Mouse (Mus musculus): Measurements from ENCODE around the gene Dusp15. TPM values are rescaled to one million over a fixed set of nuclear protein-coding genes. Genes with fewer than 3 reads are reported as not detected.

Dusp15 gene
- polyA plus RNA-seq, 1 experiment, result 5.7 TPM

DNA sequence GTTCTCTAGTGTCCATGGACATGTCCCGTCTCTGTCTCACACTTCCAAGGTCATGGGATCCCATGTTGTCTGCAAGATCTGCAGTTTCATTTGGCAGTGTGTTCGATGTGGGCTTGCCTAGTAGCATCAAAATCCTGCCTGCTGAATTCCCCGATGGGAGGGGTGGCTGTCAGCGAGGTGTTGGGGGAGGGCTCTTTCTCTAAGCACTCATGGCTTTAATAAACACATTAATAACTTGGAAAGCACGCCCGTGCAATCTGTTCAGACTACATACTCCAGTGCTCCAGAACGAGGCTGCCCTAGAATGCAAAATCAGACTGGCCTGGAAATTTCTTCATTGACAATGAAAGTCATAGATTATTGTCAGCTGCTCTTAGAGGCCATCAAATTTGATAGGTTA, 4.4 kb downstream of the Dusp15 start:
- H3K4me1 ChIP-seq (replicated peaks; ENCODE audit: control insufficient read depth, insufficient read depth, low read length), result peaks cover 5% of the 10 kb centered on the region; the same call in 1 of the 2 replicates
- no peak for DNase-seq
- TF ChIP-seq POLR2A (IDR thresholded peaks at IDR 0.05; ENCODE audit: control insufficient read depth, extremely low read depth, insufficient read depth, low read length, poor library complexity), result no peak
- TF ChIP-seq CTCF (IDR thresholded peaks at IDR 0.05; ENCODE audit: borderline replicate concordance, control insufficient read depth, extremely low read depth, insufficient read depth, low read length, poor library complexity), result no peak
- H3K36me3 ChIP-seq (ENCODE audit: control insufficient read depth, insufficient read depth, low read length), result no peaks in the 10 kb centered on the region
- H3K4me3 ChIP-seq (ENCODE audit: control insufficient read depth, insufficient read depth, low read length), result no peak overlapping the region
- 83% methylated on average over 7 of the region's 7 CpGs for WGBS
- H3K27me3 ChIP-seq (ENCODE audit: control insufficient read depth, insufficient read depth, low read length), result peaks cover 8% of the 10 kb centered on the region; the same call in 1 of the 2 replicates
- no peak overlapping the region for H3K27ac ChIP-seq (ENCODE audit: control insufficient read depth, insufficient read depth, low read length)

DNA sequence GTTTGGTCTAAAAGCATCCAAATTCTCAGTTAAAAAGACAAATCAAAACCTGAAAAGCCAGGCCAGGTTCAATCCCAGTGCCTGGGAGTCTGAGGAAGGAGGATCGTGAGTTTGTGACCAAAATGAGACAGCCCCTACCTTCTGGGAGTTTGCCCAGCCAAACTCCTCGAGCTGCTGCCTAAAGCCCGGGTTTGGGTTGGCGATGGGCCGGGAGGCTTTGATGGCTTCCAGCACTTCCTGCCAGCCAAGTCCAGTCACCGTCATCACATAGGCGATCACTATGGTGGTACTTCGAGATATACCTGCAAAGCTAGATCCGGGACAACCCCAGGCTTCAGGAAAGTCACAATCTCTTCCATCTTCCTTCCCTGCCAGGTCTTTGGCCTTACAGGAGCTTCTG, 7.5 kb downstream of the Dusp15 start:
- Histone ChIP-seq H3K27me3 (ENCODE audit: control insufficient read depth, insufficient read depth, low read length) (peaks cover 5% of the 10 kb centered on the region; the same call in 1 of the 2 replicates), H3K27ac (ENCODE audit: control insufficient read depth, insufficient read depth, low read length) (no peak overlapping the region), H3K4me3 (ENCODE audit: control insufficient read depth, insufficient read depth, low read length) (no peak overlapping the region), H3K36me3 (ENCODE audit: control insufficient read depth, insufficient read depth, low read length) (no peaks in the 10 kb centered on the region), H3K4me1 (replicated peaks; ENCODE audit: control insufficient read depth, insufficient read depth, low read length) (peaks cover 12% of the 10 kb centered on the region; the same call in 1 of the 2 replicates)
- TF ChIP-seq CTCF (IDR thresholded peaks at IDR 0.05; ENCODE audit: borderline replicate concordance, control insufficient read depth, extremely low read depth, insufficient read depth, low read length, poor library complexity), result no peak
- no peak for TF ChIP-seq POLR2A (IDR thresholded peaks at IDR 0.05; ENCODE audit: control insufficient read depth, extremely low read depth, insufficient read depth, low read length, poor library complexity)
- 57% methylated on average over 9 of the region's 9 CpGs for WGBS
- DNase-seq, result no peak

DNA sequence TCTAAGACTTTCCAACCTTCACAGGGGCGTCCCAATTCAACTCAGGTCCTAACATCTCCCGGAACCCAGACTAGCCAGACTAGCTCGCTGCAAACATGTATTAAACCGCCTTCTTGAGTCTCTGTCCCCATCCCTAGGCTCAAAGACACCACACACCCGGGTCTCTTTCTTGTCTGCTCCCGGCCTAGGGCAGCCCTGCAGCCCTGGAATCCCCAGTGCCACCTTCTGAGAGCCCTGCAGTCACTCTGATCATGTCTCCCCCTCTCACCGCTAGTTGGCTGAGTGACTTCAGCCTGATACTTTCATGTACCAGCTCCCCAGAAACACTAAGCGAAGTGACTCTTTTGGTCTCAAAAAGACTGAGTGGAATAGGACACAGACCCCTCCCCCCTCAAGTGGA, 7.9 kb downstream of the Dusp15 start:
- no peak overlapping the region for H3K4me3 ChIP-seq (ENCODE audit: control insufficient read depth, insufficient read depth, low read length)

DNA sequence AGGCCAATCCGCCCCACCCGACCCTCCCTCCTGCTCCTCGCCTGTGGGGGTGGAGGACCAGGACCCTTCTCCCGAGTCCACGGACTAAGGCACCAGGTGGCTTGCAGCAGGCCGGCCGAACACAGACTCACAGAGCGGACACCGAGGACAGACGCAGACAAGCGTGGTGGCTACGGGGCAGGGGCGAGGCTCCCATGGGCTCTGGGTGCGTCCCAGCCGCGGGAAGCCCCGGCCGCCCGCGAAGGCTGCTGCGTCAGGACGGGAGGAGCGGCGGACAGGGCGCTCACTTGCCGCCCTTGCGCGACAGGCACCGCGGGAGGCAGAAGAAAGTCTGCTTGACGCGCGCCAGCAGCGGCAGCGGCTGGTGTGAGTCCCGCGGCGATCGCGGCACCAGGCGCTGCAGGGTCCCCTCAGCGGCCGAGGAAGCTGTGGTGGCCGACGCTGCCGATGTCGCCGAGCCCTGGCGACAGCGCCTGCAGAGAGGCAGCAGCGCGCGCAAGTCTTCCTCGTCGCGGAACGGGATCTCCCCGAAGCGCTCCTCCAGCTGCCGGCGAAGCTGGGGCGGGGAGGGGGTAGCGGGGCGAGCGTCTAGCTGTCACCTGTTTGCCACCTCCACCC, 8.5 kb downstream of the Dusp15 start:
- H3K36me3 ChIP-seq (ENCODE audit: control insufficient read depth, insufficient read depth, low read length), result no peaks in the 10 kb centered on the region
- H3K4me3 ChIP-seq (ENCODE audit: control insufficient read depth, insufficient read depth, low read length), result peak overlapping the region; percentile 27
- peaks cover 5% of the 10 kb centered on the region; the same call in 1 of the 2 replicates for H3K27me3 ChIP-seq (ENCODE audit: control insufficient read depth, insufficient read depth, low read length)
- TF ChIP-seq CTCF (IDR thresholded peaks at IDR 0.05; ENCODE audit: borderline replicate concordance, control insufficient read depth, extremely low read depth, insufficient read depth, low read length, poor library complexity) (no peak), POLR2A (IDR thresholded peaks at IDR 0.05; ENCODE audit: control insufficient read depth, extremely low read depth, insufficient read depth, low read length, poor library complexity) (no peak)
- H3K4me1 ChIP-seq (replicated peaks; ENCODE audit: control insufficient read depth, insufficient read depth, low read length), result peaks cover 12% of the 10 kb centered on the region; the same call in 1 of the 2 replicates
- no peak for DNase-seq
- 1% methylated on average over 65 of the region's 65 CpGs for WGBS
- no peak overlapping the region for H3K27ac ChIP-seq (ENCODE audit: control insufficient read depth, insufficient read depth, low read length)

More for the DNA sequence above, 7.9 kb downstream of the Dusp15 start:
- Histone ChIP-seq H3K27ac (ENCODE audit: control insufficient read depth, insufficient read depth, low read length) (no peak overlapping the region), H3K36me3 (ENCODE audit: control insufficient read depth, insufficient read depth, low read length) (no peaks in the 10 kb centered on the region), H3K4me1 (replicated peaks; ENCODE audit: control insufficient read depth, insufficient read depth, low read length) (peaks cover 12% of the 10 kb centered on the region; the same call in 1 of the 2 replicates), H3K27me3 (ENCODE audit: control insufficient read depth, insufficient read depth, low read length) (peaks cover 5% of the 10 kb centered on the region; the same call in 1 of the 2 replicates)
- no peak for DNase-seq
- 9% methylated on average over 8 of the region's 8 CpGs for WGBS
- no peak for TF ChIP-seq POLR2A (IDR thresholded peaks at IDR 0.05; ENCODE audit: control insufficient read depth, extremely low read depth, insufficient read depth, low read length, poor library complexity)
- TF ChIP-seq CTCF (IDR thresholded peaks at IDR 0.05; ENCODE audit: borderline replicate concordance, control insufficient read depth, extremely low read depth, insufficient read depth, low read length, poor library complexity), result no peak

DNA sequence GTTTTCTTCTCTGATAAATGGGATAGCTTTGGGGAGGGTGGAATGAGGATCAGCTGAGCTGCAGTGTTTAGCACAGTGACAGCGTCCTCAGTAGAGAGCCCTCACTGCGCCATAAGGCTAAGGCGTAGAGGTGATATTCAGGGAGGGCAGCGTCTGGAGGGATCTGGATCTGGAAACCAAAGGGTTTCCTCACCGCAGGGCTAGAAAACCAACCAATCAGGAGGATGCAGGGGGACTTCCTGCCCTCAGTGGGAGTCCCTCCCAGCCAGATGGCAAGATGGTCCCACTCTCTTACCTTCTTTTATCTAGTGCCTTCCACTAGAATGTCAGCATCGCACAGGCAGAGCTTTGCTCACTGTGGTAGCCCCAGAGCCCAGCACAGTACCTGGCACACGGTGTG, 9.7 kb downstream of the Dusp15 start:
- Histone ChIP-seq H3K27ac (ENCODE audit: control insufficient read depth, insufficient read depth, low read length) (no peak overlapping the region), H3K4me3 (ENCODE audit: control insufficient read depth, insufficient read depth, low read length) (no peak overlapping the region), H3K27me3 (ENCODE audit: control insufficient read depth, insufficient read depth, low read length) (peaks cover 5% of the 10 kb centered on the region; the same call in 1 of the 2 replicates), H3K36me3 (ENCODE audit: control insufficient read depth, insufficient read depth, low read length) (no peaks in the 10 kb centered on the region), H3K4me1 (replicated peaks; ENCODE audit: control insufficient read depth, insufficient read depth, low read length) (peaks cover 12% of the 10 kb centered on the region; the same call in 1 of the 2 replicates)
- no peak for TF ChIP-seq POLR2A (IDR thresholded peaks at IDR 0.05; ENCODE audit: control insufficient read depth, extremely low read depth, insufficient read depth, low read length, poor library complexity)
- no peak for TF ChIP-seq CTCF (IDR thresholded peaks at IDR 0.05; ENCODE audit: borderline replicate concordance, control insufficient read depth, extremely low read depth, insufficient read depth, low read length, poor library complexity)
- 20% methylated on average over 7 of the region's 7 CpGs for WGBS
- no peak for DNase-seq

DNA sequence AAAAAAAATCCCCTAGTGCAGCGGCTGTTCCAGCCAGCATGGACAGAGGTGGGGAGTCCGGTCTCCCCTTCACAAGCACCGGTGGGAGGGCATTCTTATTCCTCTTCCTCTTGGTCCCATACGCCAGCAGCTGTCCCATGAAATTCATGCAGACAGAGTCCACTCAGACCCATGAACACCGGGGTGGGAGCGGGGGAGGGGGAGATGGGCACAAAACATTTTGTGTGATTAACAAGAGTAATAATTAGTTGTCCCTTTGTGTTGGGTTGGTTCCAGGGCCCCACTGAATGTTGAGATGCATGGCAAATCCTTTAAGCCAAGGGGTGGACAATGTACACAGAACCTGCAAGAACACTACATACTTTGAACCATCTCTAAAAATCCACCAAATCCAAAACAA, 10.4 kb downstream of the Dusp15 start:
- 85% methylated on average over 6 of the region's 6 CpGs for WGBS
- Histone ChIP-seq H3K4me3 (ENCODE audit: control insufficient read depth, insufficient read depth, low read length) (no peak overlapping the region), H3K27me3 (ENCODE audit: control insufficient read depth, insufficient read depth, low read length) (peaks cover 5% of the 10 kb centered on the region; the same call in 1 of the 2 replicates), H3K27ac (ENCODE audit: control insufficient read depth, insufficient read depth, low read length) (no peak overlapping the region), H3K4me1 (replicated peaks; ENCODE audit: control insufficient read depth, insufficient read depth, low read length) (peaks cover 12% of the 10 kb centered on the region; the same call in 1 of the 2 replicates), H3K36me3 (ENCODE audit: control insufficient read depth, insufficient read depth, low read length) (no peaks in the 10 kb centered on the region)
- DNase-seq, result no peak
- no peak for TF ChIP-seq CTCF (IDR thresholded peaks at IDR 0.05; ENCODE audit: borderline replicate concordance, control insufficient read depth, extremely low read depth, insufficient read depth, low read length, poor library complexity)
- TF ChIP-seq POLR2A (IDR thresholded peaks at IDR 0.05; ENCODE audit: control insufficient read depth, extremely low read depth, insufficient read depth, low read length, poor library complexity), result no peak

Measured in thymus, adult 2 months (tissue).